Mouse (Mus musculus) liver, adult 2 months (tissue): ENCODE measurements around the gene Rufy3.

Source experiments
- CTCF ChIP-seq: fragments of 200-500 bp; IDR thresholded peaks from 2 replicates; pipeline ENCODE4 v1.5.1; 2011; ENCODE audit warnings: low read depth, low read length, control low read depth
- POLR2A ChIP-seq: fragments of 200-500 bp; IDR thresholded peaks from 2 replicates; pipeline ENCODE4 v1.6.1; 2011; ENCODE audit warnings: low read length, control low read depth; ENCODE audit not compliant: insufficient read depth; ENCODE audit errors: extremely low read depth

GRCm38 (mm10) chr5:88530908-88531307, 33.9 kb upstream of the Rufy3 start:
- no peak for TF ChIP-seq CTCF
- no peak for TF ChIP-seq POLR2A
